Mouse (Mus musculus): ENCODE measurements around the gene Mdh2.

Gene Mdh2

DNA sequence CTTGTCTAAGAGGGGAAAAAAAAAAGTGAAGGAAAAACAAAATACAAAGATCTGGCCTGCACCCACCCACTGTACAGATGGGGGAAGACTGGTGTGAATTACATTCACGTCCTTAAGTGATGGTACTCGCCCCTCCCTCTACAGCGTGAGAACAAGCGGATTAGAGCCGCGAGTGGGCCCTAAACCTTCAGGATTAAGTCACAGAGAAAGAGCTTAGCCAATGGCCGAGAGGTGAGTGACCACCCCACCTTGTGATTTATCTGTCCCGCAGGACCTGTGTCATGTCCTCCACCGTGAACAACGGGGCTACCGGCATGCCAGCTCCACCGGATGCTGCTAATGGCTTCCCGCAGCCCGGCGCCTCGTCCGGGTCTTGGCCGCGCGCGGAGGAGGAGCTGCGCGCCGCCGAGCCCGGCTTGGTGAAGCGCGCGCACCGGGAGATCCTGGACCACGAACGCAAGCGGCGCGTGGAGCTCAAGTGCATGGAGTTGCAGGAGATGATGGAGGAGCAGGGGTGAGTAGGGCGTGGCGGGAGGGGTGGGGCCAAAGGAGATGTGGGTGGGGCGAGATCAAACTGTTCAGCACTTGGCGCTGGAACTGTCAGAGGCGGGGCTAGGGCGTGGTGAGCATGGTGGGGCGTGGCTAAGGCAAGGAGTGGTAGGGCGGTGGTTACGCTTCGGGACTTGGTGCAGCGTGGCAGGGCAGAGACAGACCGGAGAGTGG, 56.6 kb downstream of the Mdh2 start:
- DNase-seq (ENCODE audit: low read depth), result peak; percentile 78

DNA sequence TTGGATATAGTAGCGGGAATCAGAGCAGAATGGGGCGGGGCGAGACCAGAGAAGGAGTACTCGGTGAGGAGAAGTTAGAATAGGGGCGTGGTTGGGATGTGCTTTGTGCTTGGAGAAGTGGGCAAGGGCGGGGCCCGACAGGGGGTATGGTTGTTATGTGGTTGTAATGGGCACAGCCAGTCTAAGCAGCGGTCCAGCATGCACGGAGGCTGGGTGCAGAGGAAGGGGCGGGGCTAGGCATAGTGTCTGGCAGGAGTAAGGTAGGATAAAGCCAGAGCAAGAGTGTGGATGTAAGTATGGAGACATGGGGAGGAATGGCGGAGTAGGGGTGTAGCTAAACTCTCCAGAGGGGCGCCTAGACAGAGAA, 57.2 kb downstream of the Mdh2 start:
- no peak for DNase-seq (ENCODE audit: low read depth)

- no peak for DNase-seq (ENCODE audit: low read depth)
Observed at GRCm38 (mm10) chr5:135835981-135836380, 57.7 kb downstream of the Mdh2 start.
